Mouse (Mus musculus) heart, adult 2 months (tissue): ENCODE results near the gene Pltp.

Experiments used
- CTCF ChIP-seq: fragments of 200-600 bp; IDR thresholded peaks from 2 replicates; pipeline ENCODE4 v1.8.1; 2022; ENCODE audit warnings: antibody characterized with exemption, mild to moderate bottlenecking, moderate library complexity
- EP300 ChIP-seq: fragments of 200-500 bp; IDR thresholded peaks from 2 replicates; pipeline ENCODE4 v1.6.1; 2011; ENCODE audit warnings: low read depth, low read length, control low read depth; ENCODE audit not compliant: insufficient read depth
- POLR2A ChIP-seq: fragments of 200-500 bp; IDR thresholded peaks from 2 replicates; pipeline ENCODE4 v1.6.1; 2011; ENCODE audit warnings: mild to moderate bottlenecking, low read depth, low read length, control low read depth; ENCODE audit not compliant: insufficient read depth

DNA sequence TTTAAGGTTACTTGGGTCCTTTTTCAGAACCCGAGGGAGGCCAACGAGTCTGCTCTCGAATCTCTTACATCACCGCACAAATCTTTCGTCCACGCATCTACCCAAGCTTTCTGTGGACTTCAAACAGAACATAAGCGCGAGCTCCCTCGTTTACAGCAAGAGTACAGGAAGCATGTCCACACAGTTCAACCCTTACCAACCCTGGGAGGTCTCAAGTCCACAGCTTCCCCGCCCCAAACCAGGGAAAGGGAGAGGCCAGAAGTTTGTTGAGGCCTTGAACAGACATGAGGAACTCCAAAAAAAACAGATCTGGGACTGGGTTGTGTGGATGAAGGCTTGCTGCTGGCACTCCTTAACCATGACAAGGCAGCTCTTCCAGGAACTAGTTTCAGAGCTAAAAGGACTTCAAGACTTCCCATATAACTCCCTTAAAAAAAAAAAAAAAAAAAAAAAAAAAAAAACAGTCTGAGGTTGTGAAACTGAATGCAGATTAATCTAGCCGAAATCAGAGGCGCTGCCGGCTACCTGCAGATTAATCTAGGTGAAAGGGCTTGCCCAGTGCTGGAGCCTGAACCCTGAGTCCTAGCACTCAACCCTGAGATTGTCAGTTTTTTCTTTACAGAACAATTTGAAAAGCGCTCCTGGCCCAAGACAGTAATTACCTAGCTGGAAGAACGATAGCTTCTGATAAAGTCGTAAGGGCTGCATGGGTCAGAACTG lies 54.1 kb downstream of the Pltp start:
- no peak for TF ChIP-seq CTCF
- no peak for TF ChIP-seq POLR2A
- TF ChIP-seq EP300: no peak
